Mouse (Mus musculus): Measurements from ENCODE around the gene E330009J07Rik.

E330009J07Rik gene

GRCm38 (mm10) chr6:40428696-40429095, 7.2 kb downstream of the E330009J07Rik start:
- no peak for DNase-seq

- DNase-seq = no peak
Observed at GRCm38 (mm10) chr6:40427441-40427840, 8.5 kb downstream of the E330009J07Rik start.

- peak; percentile 53 to 70 for DNase-seq
Observed at GRCm38 (mm10) chr6:40423774-40424173, 12.2 kb downstream of the E330009J07Rik start.

GRCm38 (mm10) chr6:40423013-40423412, 12.9 kb downstream of the E330009J07Rik start:
- DNase-seq = no peak

GRCm38 (mm10) chr6:40421099-40421498, 14.8 kb downstream of the E330009J07Rik start:
- DNase-seq = no peak

GRCm38 (mm10) chr6:40418386-40418785, 17.5 kb downstream of the E330009J07Rik start:
- DNase-seq = no peak

- DNase-seq = no peak
Observed at GRCm38 (mm10) chr6:40415799-40416198, 20.1 kb downstream of the E330009J07Rik start.

GRCm38 (mm10) chr6:40413565-40413964, 22.4 kb downstream of the E330009J07Rik start:
- no peak for DNase-seq

GRCm38 (mm10) chr6:40413046-40413445, 22.9 kb downstream of the E330009J07Rik start:
- no peak for DNase-seq

- no peak for DNase-seq
Observed at GRCm38 (mm10) chr6:40411085-40411484, 24.9 kb downstream of the E330009J07Rik start.

GRCm38 (mm10) chr6:40403640-40404285, 32.2 kb downstream of the E330009J07Rik start:
- DNase-seq = no peak

GRCm38 (mm10) chr6:40402031-40402430, 33.9 kb downstream of the E330009J07Rik start:
- DNase-seq = no peak

GRCm38 (mm10) chr6:40393213-40393612, 42.7 kb downstream of the E330009J07Rik start:
- peak; percentile 45 to 66 for DNase-seq

GRCm38 (mm10) chr6:40390975-40391374, 45.0 kb downstream of the E330009J07Rik start:
- DNase-seq = no peak

- no peak for DNase-seq
Observed at GRCm38 (mm10) chr6:40388660-40389059, 47.3 kb downstream of the E330009J07Rik start.

GRCm38 (mm10) chr6:40385682-40386081, 50.3 kb downstream of the E330009J07Rik start:
- no peak for DNase-seq

- DNase-seq = no peak
Observed at GRCm38 (mm10) chr6:40381908-40382307, 54.0 kb downstream of the E330009J07Rik start.

GRCm38 (mm10) chr6:40380181-40380580, 55.8 kb downstream of the E330009J07Rik start:
- DNase-seq = no peak

- DNase-seq = no peak
Observed at GRCm38 (mm10) chr6:40371031-40371430, 64.9 kb downstream of the E330009J07Rik start.

- DNase-seq = no peak
Observed at GRCm38 (mm10) chr6:40353360-40353759, 82.6 kb downstream of the E330009J07Rik start.
